8 mouse cellular contexts compared by ENCODE assay signal in genomic region chr6:48395105-48396007, GRCm38 (mm10). TPM values are rescaled to one million over a fixed set of nuclear protein-coding genes. Genes with fewer than 3 reads are reported as not detected.
DNase-seq lines count a peak whose midpoint lies in the region; ATAC-seq and TF ChIP-seq lines count a peak whose summit lies in the region.

TSS of gene Krba1 (plus strand) at chr6:48395586.

- H3K4me1 ChIP-seq in embryonic facial prominence, embryonic 11.5 days (ENCODE audit: control insufficient read depth, insufficient read depth, low read length): no peaks in the 10 kb centered on the region
- peaks cover 6% of the 10 kb centered on the region for H3K4me1 ChIP-seq in intestine, postnatal 0 days (replicated peaks; ENCODE audit: control insufficient read depth, insufficient read depth, low read length)
- H3K4me1 ChIP-seq in midbrain, embryonic 10.5 days: peaks cover 26% of the 10 kb centered on the region

- H3K9ac ChIP-seq in embryonic facial prominence, embryonic 11.5 days (replicated peaks; ENCODE audit: low read length): peak within 1 kb of the TSS; percentile 88
- peak within 1 kb of the TSS; percentile 92 for H3K9ac ChIP-seq in intestine, postnatal 0 days (ENCODE audit: low read depth, low read length)

- H3K4me2 ChIP-seq in embryonic facial prominence, embryonic 11.5 days (ENCODE audit: low read depth, low read length): peak within 1 kb of the TSS; percentile 58
- H3K4me2 ChIP-seq in intestine, postnatal 0 days (replicated peaks; ENCODE audit: low read depth): peak within 1 kb of the TSS; percentile 90

- peak; percentile 26; the same call in 1 of the 2 replicates for TF ChIP-seq CTCF in intestine, postnatal 0 days (IDR thresholded peaks at IDR 0.05; ENCODE audit: low read depth)

- peak within 1 kb of the TSS; percentile 77 for H3K4me3 ChIP-seq in embryonic facial prominence, embryonic 11.5 days (ENCODE audit: low read depth, low read length)
- H3K4me3 ChIP-seq in intestine, postnatal 0 days (ENCODE audit: low read depth, low read length): peak within 1 kb of the TSS; percentile 79
- H3K4me3 ChIP-seq in midbrain, embryonic 10.5 days: peak within 1 kb of the TSS; percentile 88

- no peaks in the 10 kb centered on the region for H3K9me3 ChIP-seq in embryonic facial prominence, embryonic 11.5 days (replicated peaks; ENCODE audit: control insufficient read depth, low read length)
- H3K9me3 ChIP-seq in intestine, postnatal 0 days (ENCODE audit: control insufficient read depth): no peaks in the 10 kb centered on the region
- H3K9me3 ChIP-seq in midbrain, embryonic 10.5 days (replicated peaks): no peaks in the 10 kb centered on the region

- peak; percentile 93 for ATAC-seq in embryonic facial prominence, embryonic 11.5 days (replicated peaks; ENCODE audit: insufficient number of reproducible peaks, low FRiP score, low TSS enrichment, low read depth)
- peak; percentile 92 for ATAC-seq in granulocyte monocyte progenitor cell, adult 5-6 weeks (replicated peaks; ENCODE audit: poor library complexity, severe bottlenecking)
- peak; percentile 94 for ATAC-seq in intestine, postnatal 0 days

- WGBS in embryonic facial prominence, embryonic 11.5 days: 1% methylated on average over 65 of the region's 65 CpGs
- 1% methylated on average over 65 of the region's 65 CpGs for WGBS in intestine, postnatal 0 days
- 2% methylated on average over 65 of the region's 65 CpGs for WGBS in midbrain, embryonic 10.5 days

- no peaks in the 10 kb centered on the region for H3K36me3 ChIP-seq in embryonic facial prominence, embryonic 11.5 days (replicated peaks; ENCODE audit: control insufficient read depth, insufficient read depth, low read depth, low read length)
- no peaks in the 10 kb centered on the region for H3K36me3 ChIP-seq in intestine, postnatal 0 days (ENCODE audit: control insufficient read depth, insufficient read depth)
- no peaks in the 10 kb centered on the region for H3K36me3 ChIP-seq in midbrain, embryonic 10.5 days

- intact Hi-C loops in left cerebral cortex, postnatal 36 days (cut with DNase I): loop anchor here (2.0 to 5.0 kb wide), 2 partner anchors 49 to 218 kb away; partner anchors contain the start of gene Zfp467

- H3K27ac ChIP-seq in embryonic facial prominence, embryonic 11.5 days (replicated peaks; ENCODE audit: low read depth, low read length): no peak within 1 kb of the TSS
- H3K27ac ChIP-seq in intestine, postnatal 0 days (ENCODE audit: low read depth, low read length): peak within 1 kb of the TSS; percentile 83
- peak within 1 kb of the TSS; percentile 93 for H3K27ac ChIP-seq in midbrain, embryonic 10.5 days (replicated peaks)

- DNase-seq in urinary bladder, adult 18-20 months (ENCODE audit: low spot score in 2 of 2): peak; percentile 76 to 86
- no peak for DNase-seq in urinary bladder, postnatal 10 days (ENCODE audit: low spot score)
- DNase-seq in embryonic facial prominence, embryonic 11.5 days (ENCODE audit: low spot score): peak; percentile 89
- peak; percentile 87 to 88 for DNase-seq in left cerebral cortex, postnatal 36 days (ENCODE audit: low spot score in 2 of 2)
- peak; percentile 85 for DNase-seq in midbrain, embryonic 10.5 days (ENCODE audit: low spot score)
- peak; percentile 90 for DNase-seq in right cerebral cortex, postnatal 4 days

- H3K27me3 ChIP-seq in embryonic facial prominence, embryonic 11.5 days (ENCODE audit: control insufficient read depth, insufficient read depth, low read length): no peaks in the 10 kb centered on the region
- H3K27me3 ChIP-seq in intestine, postnatal 0 days (replicated peaks; ENCODE audit: control insufficient read depth, insufficient read depth, low read length): no peaks in the 10 kb centered on the region
- H3K27me3 ChIP-seq in midbrain, embryonic 10.5 days (ENCODE audit: low read depth, poor library complexity, severe bottlenecking): no peaks in the 10 kb centered on the region

RNA-seq across cellular contexts. Expression of gene Krba1, which starts in this region (rescaled TPM):
- polyA plus RNA-seq in embryonic facial prominence, embryonic 11.5 days (2014; fragmentation: Nextera tagmentation; extraction: Ambion mirVana): 18.4 and 19.8 TPM in 2 replicates
- total RNA-seq in granulocyte monocyte progenitor cell, adult 5-6 weeks (2014; fragmentation: Nextera tagmentation): 2.7 and 6.7 TPM in 2 replicates
- total RNA-seq in granulocyte monocyte progenitor cell, adult 5-6 weeks (2017): 0.98 and 1.8 TPM in 2 replicates
- polyA plus RNA-seq in intestine, postnatal 0 days (2015; fragmentation: Nextera tagmentation; extraction: Ambion mirVana): 20.0 and 20.1 TPM in 2 replicates
- 10 to 100 TPM; 39.0 to 47.2 TPM for total RNA-seq in left cerebral cortex, postnatal 36 days (2021)
- 20.4 and 24.4 TPM in 2 replicates for polyA plus RNA-seq in midbrain, embryonic 10.5 days (2016; fragmentation: Nextera tagmentation; extraction: Ambion mirVana)

Comparison
In these comparisons a context has a peak if more than half of its experiments do, and no peak if none do; other contexts are left out.
1. RNA of gene Krba1 (total RNA-seq): 39.0 to 47.2 TPM in left cerebral cortex, postnatal 36 days; 0.98 to 6.7 TPM in granulocyte monocyte progenitor cell, adult 5-6 weeks; every median in the first group is over 4 times any median in the second.
2. Peak in every context shown above with its lines, with median percentiles within 50 percentile points of each other: ATAC-seq and H3K4me3 ChIP-seq.